Mouse (Mus musculus): Measurements from ENCODE around the gene Cnn3. TPM values are rescaled to one million over a fixed set of nuclear protein-coding genes. Genes with fewer than 3 reads are reported as not detected.

The Cnn3 gene
- polyA plus RNA-seq, 1 experiment from 2014 or later, result 395 TPM

- Histone ChIP-seq H3K27ac (ENCODE audit: low read depth, low read length) (no peak overlapping the region), H3K9me3 (ENCODE audit: control insufficient read depth, low read length) (no peaks in the 10 kb centered on the region), H3K4me3 (ENCODE audit: low read length) (no peak overlapping the region), H3K9ac (ENCODE audit: low read depth, low read length) (no peak overlapping the region), H3K36me3 (ENCODE audit: control insufficient read depth, insufficient read depth, low read length) (no peaks in the 10 kb centered on the region), H3K4me1 (ENCODE audit: control insufficient read depth, insufficient read depth, low read depth, low read length) (no peaks in the 10 kb centered on the region), H3K4me2 (ENCODE audit: low read length) (no peak overlapping the region), H3K27me3 (replicated peaks; ENCODE audit: control insufficient read depth, insufficient read depth, low read length) (no peaks in the 10 kb centered on the region)
- no peak for ATAC-seq
- 77% methylated on average over 7 of the region's 7 CpGs for WGBS
Observed at GRCm38 (mm10) chr3:121396561-121396960, 29.7 kb upstream of the Cnn3 start.

- ATAC-seq, result no peak
- no peak overlapping the region for H3K27ac ChIP-seq (ENCODE audit: low read depth, low read length)
- H3K36me3 ChIP-seq (ENCODE audit: control insufficient read depth, insufficient read depth, low read length), result no peaks in the 10 kb centered on the region
- H3K27me3 ChIP-seq (replicated peaks; ENCODE audit: control insufficient read depth, insufficient read depth, low read length), result no peaks in the 10 kb centered on the region
- no peak overlapping the region for H3K4me2 ChIP-seq (ENCODE audit: low read length)
- no peaks in the 10 kb centered on the region for H3K4me1 ChIP-seq (ENCODE audit: control insufficient read depth, insufficient read depth, low read depth, low read length)
- 86% methylated on average over 6 of the region's 6 CpGs for WGBS
- no peaks in the 10 kb centered on the region for H3K9me3 ChIP-seq (ENCODE audit: control insufficient read depth, low read length)
- H3K4me3 ChIP-seq (ENCODE audit: low read length), result no peak overlapping the region
- H3K9ac ChIP-seq (ENCODE audit: low read depth, low read length), result no peak overlapping the region
Observed at GRCm38 (mm10) chr3:121397007-121397406, 29.3 kb upstream of the Cnn3 start.

- no peak for ATAC-seq
- Histone ChIP-seq H3K4me3 (ENCODE audit: low read length) (no peak overlapping the region), H3K27me3 (replicated peaks; ENCODE audit: control insufficient read depth, insufficient read depth, low read length) (no peaks in the 10 kb centered on the region), H3K36me3 (ENCODE audit: control insufficient read depth, insufficient read depth, low read length) (no peaks in the 10 kb centered on the region), H3K4me2 (ENCODE audit: low read length) (no peak overlapping the region), H3K9ac (ENCODE audit: low read depth, low read length) (no peak overlapping the region), H3K9me3 (ENCODE audit: control insufficient read depth, low read length) (no peaks in the 10 kb centered on the region), H3K27ac (ENCODE audit: low read depth, low read length) (no peak overlapping the region), H3K4me1 (ENCODE audit: control insufficient read depth, insufficient read depth, low read depth, low read length) (no peaks in the 10 kb centered on the region)
- 79% methylated on average over 4 of the region's 4 CpGs for WGBS
Observed at GRCm38 (mm10) chr3:121401384-121401783, 24.9 kb upstream of the Cnn3 start.

DNA sequence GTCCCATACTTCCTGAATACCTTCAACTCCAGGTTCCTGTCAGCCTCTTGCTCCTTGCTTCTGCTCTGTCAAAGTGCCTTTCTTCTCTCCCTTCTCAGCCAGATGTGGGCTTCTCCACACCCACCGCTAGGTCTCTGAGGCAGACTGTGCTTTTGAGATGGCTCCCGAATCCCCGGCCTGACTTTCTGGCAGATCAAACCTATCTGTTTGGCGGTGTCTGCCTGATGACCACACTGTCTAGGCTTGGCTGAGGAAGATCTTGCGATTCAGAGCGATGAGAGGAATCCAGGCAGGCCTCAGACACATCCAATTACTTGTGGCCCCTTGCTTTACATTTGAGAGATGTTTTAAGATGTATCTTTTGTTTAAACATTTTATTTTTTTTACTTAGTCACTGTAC lies 24.2 kb upstream of the Cnn3 start:
- H3K36me3 ChIP-seq (ENCODE audit: control insufficient read depth, insufficient read depth, low read length), result no peaks in the 10 kb centered on the region
- H3K4me1 ChIP-seq (ENCODE audit: control insufficient read depth, insufficient read depth, low read depth, low read length), result no peaks in the 10 kb centered on the region
- no peak for ATAC-seq
- H3K4me3 ChIP-seq (ENCODE audit: low read length), result no peak overlapping the region
- no peak overlapping the region for H3K4me2 ChIP-seq (ENCODE audit: low read length)
- H3K27me3 ChIP-seq (replicated peaks; ENCODE audit: control insufficient read depth, insufficient read depth, low read length), result no peaks in the 10 kb centered on the region
- H3K27ac ChIP-seq (ENCODE audit: low read depth, low read length), result no peak overlapping the region
- H3K9ac ChIP-seq (ENCODE audit: low read depth, low read length), result no peak overlapping the region
- WGBS, result 95% methylated on average over 6 of the region's 6 CpGs
- no peaks in the 10 kb centered on the region for H3K9me3 ChIP-seq (ENCODE audit: control insufficient read depth, low read length)

GRCm38 (mm10) chr3:121403449-121403848 lies 22.8 kb upstream of the Cnn3 start:
- no peak for ATAC-seq
- no peak overlapping the region for H3K27ac ChIP-seq (ENCODE audit: low read depth, low read length)

GRCm38 (mm10) chr3:121405101-121405500 lies 21.2 kb upstream of the Cnn3 start:
- no peak for ATAC-seq
- Histone ChIP-seq H3K27ac (ENCODE audit: low read depth, low read length) (no peak overlapping the region), H3K36me3 (ENCODE audit: control insufficient read depth, insufficient read depth, low read length) (no peaks in the 10 kb centered on the region), H3K4me1 (ENCODE audit: control insufficient read depth, insufficient read depth, low read depth, low read length) (no peaks in the 10 kb centered on the region), H3K4me3 (ENCODE audit: low read length) (no peak overlapping the region), H3K9ac (ENCODE audit: low read depth, low read length) (no peak overlapping the region), H3K27me3 (replicated peaks; ENCODE audit: control insufficient read depth, insufficient read depth, low read length) (no peaks in the 10 kb centered on the region), H3K9me3 (ENCODE audit: control insufficient read depth, low read length) (no peaks in the 10 kb centered on the region), H3K4me2 (ENCODE audit: low read length) (no peak overlapping the region)
- 90% methylated on average over 5 of the region's 5 CpGs for WGBS

More at GRCm38 (mm10) chr3:121403449-121403848, 22.8 kb upstream of the Cnn3 start:
- Histone ChIP-seq H3K36me3 (ENCODE audit: control insufficient read depth, insufficient read depth, low read length) (no peaks in the 10 kb centered on the region), H3K4me3 (ENCODE audit: low read length) (no peak overlapping the region), H3K4me2 (ENCODE audit: low read length) (no peak overlapping the region), H3K9ac (ENCODE audit: low read depth, low read length) (no peak overlapping the region), H3K9me3 (ENCODE audit: control insufficient read depth, low read length) (no peaks in the 10 kb centered on the region), H3K4me1 (ENCODE audit: control insufficient read depth, insufficient read depth, low read depth, low read length) (no peaks in the 10 kb centered on the region), H3K27me3 (replicated peaks; ENCODE audit: control insufficient read depth, insufficient read depth, low read length) (no peaks in the 10 kb centered on the region)
- 29% methylated on average over 5 of the region's 5 CpGs for WGBS

DNA sequence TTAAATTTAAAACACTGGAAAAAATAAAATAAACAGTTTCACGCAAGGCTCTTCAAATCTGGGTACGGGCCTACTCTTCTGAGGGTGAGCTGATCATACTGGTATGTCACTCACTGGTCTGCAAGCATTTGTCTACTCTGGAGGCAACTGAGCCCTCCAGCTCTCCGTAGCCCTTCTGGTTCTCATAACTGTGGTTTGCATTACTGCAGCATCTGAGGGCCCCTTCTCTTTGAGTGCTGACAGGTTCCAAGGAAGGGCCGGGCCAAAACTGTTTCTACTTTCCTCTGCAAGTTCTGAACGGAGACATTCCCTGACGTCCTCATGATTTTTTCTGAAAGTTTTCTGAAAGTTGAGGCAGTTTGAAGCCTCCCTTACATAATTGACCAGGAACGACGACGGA lies 18.9 kb upstream of the Cnn3 start:
- Histone ChIP-seq H3K36me3 (ENCODE audit: control insufficient read depth, insufficient read depth, low read length) (no peaks in the 10 kb centered on the region), H3K27ac (ENCODE audit: low read depth, low read length) (no peak overlapping the region), H3K9ac (ENCODE audit: low read depth, low read length) (no peak overlapping the region), H3K4me3 (ENCODE audit: low read length) (no peak overlapping the region), H3K4me2 (ENCODE audit: low read length) (no peak overlapping the region), H3K9me3 (ENCODE audit: control insufficient read depth, low read length) (no peaks in the 10 kb centered on the region), H3K4me1 (ENCODE audit: control insufficient read depth, insufficient read depth, low read depth, low read length) (no peaks in the 10 kb centered on the region), H3K27me3 (replicated peaks; ENCODE audit: control insufficient read depth, insufficient read depth, low read length) (no peaks in the 10 kb centered on the region)
- no peak for ATAC-seq
- 83% methylated on average over 9 of the region's 9 CpGs for WGBS

DNA sequence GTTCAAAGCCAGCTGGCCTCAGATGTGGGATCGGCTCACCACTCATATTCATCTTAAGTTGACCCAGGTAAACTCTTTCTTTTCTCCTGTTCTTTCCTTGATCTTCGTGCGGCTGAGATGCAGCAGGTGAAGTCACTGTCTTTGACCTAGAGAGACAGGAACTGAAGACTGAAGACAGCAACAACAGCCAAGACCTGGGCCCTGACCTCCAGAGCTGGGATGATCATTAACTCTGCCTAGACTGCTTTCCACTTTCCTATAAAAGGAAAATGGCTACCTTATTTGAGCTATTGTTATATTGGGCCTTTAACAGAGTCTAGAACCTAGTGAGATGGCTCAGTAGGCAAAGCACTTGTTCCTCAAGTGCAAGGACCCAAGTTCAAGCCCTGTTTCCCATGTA lies 17.9 kb upstream of the Cnn3 start:
- no peaks in the 10 kb centered on the region for H3K9me3 ChIP-seq (ENCODE audit: control insufficient read depth, low read length)
- no peaks in the 10 kb centered on the region for H3K27me3 ChIP-seq (replicated peaks; ENCODE audit: control insufficient read depth, insufficient read depth, low read length)
- no peak overlapping the region for H3K4me3 ChIP-seq (ENCODE audit: low read length)
- H3K27ac ChIP-seq (ENCODE audit: low read depth, low read length), result no peak overlapping the region
- no peak overlapping the region for H3K4me2 ChIP-seq (ENCODE audit: low read length)
- no peak overlapping the region for H3K9ac ChIP-seq (ENCODE audit: low read depth, low read length)
- no peaks in the 10 kb centered on the region for H3K36me3 ChIP-seq (ENCODE audit: control insufficient read depth, insufficient read depth, low read length)
- ATAC-seq, result no peak
- WGBS, result 95% methylated on average over 3 of the region's 3 CpGs
- no peaks in the 10 kb centered on the region for H3K4me1 ChIP-seq (ENCODE audit: control insufficient read depth, insufficient read depth, low read depth, low read length)

- H3K4me2 ChIP-seq (ENCODE audit: low read length), result no peak overlapping the region
- no peak overlapping the region for H3K27ac ChIP-seq (ENCODE audit: low read depth, low read length)
- no peaks in the 10 kb centered on the region for H3K9me3 ChIP-seq (ENCODE audit: control insufficient read depth, low read length)
- no peak for ATAC-seq
- no peaks in the 10 kb centered on the region for H3K4me1 ChIP-seq (ENCODE audit: control insufficient read depth, insufficient read depth, low read depth, low read length)
- no peaks in the 10 kb centered on the region for H3K27me3 ChIP-seq (replicated peaks; ENCODE audit: control insufficient read depth, insufficient read depth, low read length)
- 85% methylated on average over 6 of the region's 6 CpGs for WGBS
- no peak overlapping the region for H3K4me3 ChIP-seq (ENCODE audit: low read length)
- no peaks in the 10 kb centered on the region for H3K36me3 ChIP-seq (ENCODE audit: control insufficient read depth, insufficient read depth, low read length)
- no peak overlapping the region for H3K9ac ChIP-seq (ENCODE audit: low read depth, low read length)
Observed at GRCm38 (mm10) chr3:121411450-121411849, 14.8 kb upstream of the Cnn3 start.
